Mouse (Mus musculus) gastrocnemius, postnatal 36 days (tissue): ENCODE results near the gene Lpxn. TPM values are rescaled to one million over a fixed set of nuclear protein-coding genes. Genes with fewer than 3 reads are reported as not detected.

Experiments used
- DNase-seq, 2 experiments: peaks; one replicate each; pipeline ENCODE4 v3.0.0; 2022
- intact Hi-C: fragments of 180-260 bp; cut with DNase I; formaldehyde crosslinking; loops from one replicate; pipeline ENCODE4 v1.15.1; 2025
- total RNA-seq, 2 experiments: library from RNA; stranded (reverse); gene quantifications; 2 replicates each; pipeline ENCODE4 v1.2.3; 2021

Lpxn gene
- total RNA-seq, 2 experiments from 2014 or later = 0.25 to 0.31 TPM

- DNase-seq = no peak
- intact Hi-C loops = no loop called here
Observed at GRCm38 (mm10) chr19:12801046-12801445, 5.1 kb downstream of the Lpxn start.

- intact Hi-C loops = no loop called here
- no peak for DNase-seq
Observed at GRCm38 (mm10) chr19:12802830-12803229, 6.8 kb downstream of the Lpxn start.

GRCm38 (mm10) chr19:12804237-12804636, 8.2 kb downstream of the Lpxn start:
- no peak for DNase-seq
- intact Hi-C loops = no loop called here

- no peak for DNase-seq
- intact Hi-C loops = loop anchor here (5.0 kb wide), 1 partner anchor 283 kb away; no protein-coding TSS in a partner anchor
Observed at GRCm38 (mm10) chr19:12805730-12806129, 9.7 kb downstream of the Lpxn start.

- intact Hi-C loops = loop anchor here (5.0 kb wide), 1 partner anchor 284 kb away; no protein-coding TSS in a partner anchor
- no peak for DNase-seq
Observed at GRCm38 (mm10) chr19:12806214-12806613, 10.2 kb downstream of the Lpxn start.

- intact Hi-C loops = no loop called here
- no peak for DNase-seq
Observed at GRCm38 (mm10) chr19:12812644-12813364, 16.8 kb downstream of the Lpxn start.

- intact Hi-C loops = no loop called here
- DNase-seq = no peak
Observed at GRCm38 (mm10) chr19:12813883-12814282, 17.9 kb downstream of the Lpxn start.

- intact Hi-C loops = no loop called here
- no peak for DNase-seq
Observed at GRCm38 (mm10) chr19:12818507-12818906, 22.5 kb downstream of the Lpxn start.

GRCm38 (mm10) chr19:12820383-12820782, 24.4 kb downstream of the Lpxn start:
- intact Hi-C loops = loop anchor here (5.0 kb wide), 2 partner anchors 98 to 298 kb away; no protein-coding TSS in a partner anchor
- no peak for DNase-seq

- DNase-seq = no peak
- intact Hi-C loops = loop anchor here (5.0 kb wide), 2 partner anchors 102 to 302 kb away; no protein-coding TSS in a partner anchor
Observed at GRCm38 (mm10) chr19:12824549-12824948, 28.6 kb downstream of the Lpxn start.

GRCm38 (mm10) chr19:12830823-12831430, 34.9 kb downstream of the Lpxn start:
- DNase-seq = no peak
- intact Hi-C loops = no loop called here

- intact Hi-C loops = no loop called here
Observed at GRCm38 (mm10) chr19:12831559-12831958, 35.6 kb downstream of the Lpxn start.

GRCm38 (mm10) chr19:12833625-12834024, 37.6 kb downstream of the Lpxn start:
- intact Hi-C loops = no loop called here
- DNase-seq = no peak

More at GRCm38 (mm10) chr19:12831559-12831958, 35.6 kb downstream of the Lpxn start:
- DNase-seq = no peak

GRCm38 (mm10) chr19:12838507-12838906, 42.5 kb downstream of the Lpxn start:
- intact Hi-C loops = no loop called here
- no peak for DNase-seq

- intact Hi-C loops = no loop called here
- DNase-seq = no peak
Observed at GRCm38 (mm10) chr19:12846382-12846781, 50.4 kb downstream of the Lpxn start, which contains the start of gene Gm5244. Gm5244 (plus strand) TSS chr19:12846682.

GRCm38 (mm10) chr19:12856983-12857382, 61.0 kb downstream of the Lpxn start, which contains the start of gene Olfr1444:
Olfr1444 (plus strand) TSS chr19:12857283.
- intact Hi-C loops = no loop called here
- no peak for DNase-seq

Other genes with a start within 250 kb of the Lpxn start
- not detected for gene Gm4952, start 196.2 kb upstream of the Lpxn start, total RNA-seq
- gene Glyat, start 162.9 kb upstream of the Lpxn start, total RNA-seq = not detected
- not detected for gene Olfr1442, start 125.8 kb upstream of the Lpxn start, total RNA-seq
- not detected for gene Olfr1443, start 118.1 kb upstream of the Lpxn start, total RNA-seq
- not detected for gene Keg1, start 100.4 kb upstream of the Lpxn start, total RNA-seq
- 1 to 10 TPM; 1.5 to 3.4 TPM for gene Cntf, start 30.6 kb upstream of the Lpxn start, total RNA-seq
- 100 to 1,000 TPM; 112 to 114 TPM for gene Zfp91, start 67 bp upstream of the Lpxn start, total RNA-seq
- not detected for gene Gm5244, start 50.5 kb downstream of the Lpxn start, total RNA-seq
- not detected for gene Olfr1444, start 61.1 kb downstream of the Lpxn start, total RNA-seq
- gene Olfr1445, start 87.7 kb downstream of the Lpxn start, total RNA-seq = not detected
- gene Olfr1446, start 97.3 kb downstream of the Lpxn start, total RNA-seq = not detected
- gene Olfr1447, start 107.5 kb downstream of the Lpxn start, total RNA-seq = not detected
- not detected for gene Olfr1448, start 128.2 kb downstream of the Lpxn start, total RNA-seq
- gene Olfr1449, start 134.6 kb downstream of the Lpxn start, total RNA-seq = not detected
- not detected for gene Olfr1450, start 154.1 kb downstream of the Lpxn start, total RNA-seq
- not detected for gene Olfr1451, start 198.8 kb downstream of the Lpxn start, total RNA-seq
- gene Olfr1453, start 232.1 kb downstream of the Lpxn start, total RNA-seq = not detected